Mouse (Mus musculus) neural tube, embryonic 15.5 days (tissue): ENCODE data around the gene Vsig8. TPM values are rescaled to one million over a fixed set of nuclear protein-coding genes. Genes with fewer than 3 reads are reported as not detected.

Experiments used
- ATAC-seq: fragments of 200-750 bp; cut with Nextera tagmentation; 2 replicates; pipeline ENCODE4 v1.8.0; 2017; ENCODE audit warnings: mild to moderate bottlenecking, moderate TSS enrichment, moderate library complexity; ENCODE audit not compliant: low FRiP score
- H3K27ac ChIP-seq: fragments of 300-500 bp; sonication (generic); replicated peaks from 2 replicates; pipeline ENCODE4 v1.5.1; 2015; ENCODE audit warnings: mild to moderate bottlenecking, inconsistent platforms
- H3K27me3 ChIP-seq: fragments of 300-500 bp; sonication (generic); replicated peaks from 2 replicates; pipeline ENCODE4 v1.6.1; 2015; ENCODE audit warnings: inconsistent platforms
- H3K36me3 ChIP-seq: fragments of 300-500 bp; sonication (generic); 2 replicates; pipeline ENCODE4 v1.6.1; 2015; ENCODE audit warnings: inconsistent platforms
- H3K4me1 ChIP-seq: fragments of 300-500 bp; sonication (generic); 2 replicates; pipeline ENCODE4 v1.6.1; 2015; ENCODE audit warnings: inconsistent platforms
- H3K4me2 ChIP-seq: fragments of 300-500 bp; sonication (generic); 2 replicates; pipeline ENCODE4 v1.6.1; 2015; ENCODE audit warnings: inconsistent platforms, mild to moderate bottlenecking, moderate library complexity
- H3K4me3 ChIP-seq: fragments of 300-500 bp; sonication (generic); replicated peaks from 2 replicates; pipeline ENCODE4 v1.5.1; 2015; ENCODE audit warnings: mild to moderate bottlenecking, inconsistent platforms
- H3K9ac ChIP-seq: fragments of 300-500 bp; sonication (generic); replicated peaks from 2 replicates; pipeline ENCODE4 v1.6.1; 2015; ENCODE audit warnings: mild to moderate bottlenecking, inconsistent platforms
- H3K9me3 ChIP-seq: fragments of 300-500 bp; sonication (generic); replicated peaks from 2 replicates; pipeline ENCODE4 v1.6.1; 2016; ENCODE audit warnings: inconsistent platforms
- WGBS: fragments of 180-500 bp; shearing (Covaris S2); methylation state at CpG from one replicate; pipeline ENCODE4 v1.1.7; 2015; ENCODE audit warnings: mixed read lengths; 5-methylcytosine and 5-hydroxymethylcytosine counted together
- polyA plus RNA-seq: library from polyadenylated mRNA; unstranded; fragments of >200 nt; fragmentation: Nextera tagmentation; extraction: Ambion mirVana; gene quantifications from 2 replicates; pipeline ENCODE4 v1.2.1, GENCODE M21; 2015

The Vsig8 gene
- polyA plus RNA-seq, 1 experiment from 2014 or later, result 1.4 TPM

- 77% methylated on average over 4 of the region's 4 CpGs for WGBS
- no peak for ATAC-seq
- Histone ChIP-seq H3K4me1 (peaks cover 26% of the 10 kb centered on the region), H3K27ac (no peak overlapping the region), H3K27me3 (no peaks in the 10 kb centered on the region), H3K9ac (no peak overlapping the region), H3K4me2 (no peak overlapping the region), H3K36me3 (no peaks in the 10 kb centered on the region), H3K4me3 (no peak overlapping the region), H3K9me3 (no peaks in the 10 kb centered on the region)
These were observed 37.7 kb upstream of the Vsig8 start for GRCm38 (mm10) chr1:172518013-172518412.

- no peak overlapping the region for H3K9ac ChIP-seq
- H3K9me3 ChIP-seq, result no peaks in the 10 kb centered on the region
- H3K4me3 ChIP-seq, result no peak overlapping the region
- WGBS, result 63% methylated on average over 6 of the region's 6 CpGs
- H3K27ac ChIP-seq, result no peak overlapping the region
- H3K27me3 ChIP-seq, result no peaks in the 10 kb centered on the region
- no peak overlapping the region for H3K4me2 ChIP-seq
- ATAC-seq, result no peak
- no peaks in the 10 kb centered on the region for H3K36me3 ChIP-seq
- peaks cover 18% of the 10 kb centered on the region for H3K4me1 ChIP-seq
These were observed 36.1 kb upstream of the Vsig8 start for GRCm38 (mm10) chr1:172519644-172520043.

DNA sequence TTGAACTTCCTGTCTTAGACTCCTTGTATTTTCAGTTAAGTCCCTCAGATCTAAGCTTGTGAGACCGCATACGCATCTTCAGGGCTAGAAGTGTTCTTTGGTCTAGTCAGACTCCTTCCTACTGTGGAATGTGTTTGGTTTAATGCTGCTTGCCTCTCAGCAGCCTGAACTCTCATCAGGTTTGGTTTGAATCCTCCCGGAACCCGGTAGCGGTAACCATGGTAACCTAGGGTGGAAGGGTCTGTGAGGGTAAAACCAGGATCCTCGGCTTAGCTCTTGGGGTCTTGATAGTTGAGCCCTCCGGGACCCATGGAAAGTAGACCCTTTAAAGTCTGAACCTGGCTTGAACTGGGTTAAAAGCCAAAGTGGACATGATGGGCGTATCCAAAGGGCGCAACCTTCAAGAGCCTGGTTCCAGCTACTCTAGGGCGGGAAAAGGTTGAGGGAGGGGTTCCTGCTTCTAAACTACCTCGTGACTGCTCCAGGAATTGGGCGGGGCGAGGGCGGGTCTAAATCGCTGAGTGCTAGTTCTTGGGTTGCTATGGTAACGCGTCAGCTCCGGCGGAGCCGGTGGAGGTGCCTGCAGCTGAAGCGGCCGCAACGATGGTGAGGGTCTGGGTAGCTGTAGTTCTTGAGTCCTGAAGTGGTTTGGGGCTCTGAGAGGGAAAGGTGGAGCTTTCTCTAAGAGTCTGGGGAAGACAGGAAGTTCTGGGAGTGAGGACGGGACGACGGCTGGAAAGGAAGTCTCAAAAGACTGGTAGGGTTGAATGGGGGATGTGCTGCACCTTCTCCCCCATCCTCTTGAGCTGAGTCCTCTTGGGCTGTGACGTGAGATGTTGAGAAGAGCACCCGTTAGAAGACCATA, 34.9 kb upstream of the Vsig8 start, which contains the start of gene Cfap45:
TSS of gene Cfap45 (plus strand) at position 226 of the 865 bp plus-strand sequence.
- ATAC-seq, result peak; percentile 93
- Histone ChIP-seq H3K9me3 (no peaks in the 10 kb centered on the region), H3K36me3 (no peaks in the 10 kb centered on the region), H3K27ac (peak within 1 kb of the TSS; percentile 47; the same call in 1 of the 2 replicates), H3K4me3 (peak within 1 kb of the TSS; percentile 43), H3K9ac (peak within 1 kb of the TSS; percentile 18; the same call in 1 of the 2 replicates), H3K4me1 (peaks cover 22% of the 10 kb centered on the region), H3K4me2 (peak within 1 kb of the TSS; percentile 78), H3K27me3 (no peaks in the 10 kb centered on the region)
- 5% methylated on average over 28 of the region's 28 CpGs for WGBS

DNA sequence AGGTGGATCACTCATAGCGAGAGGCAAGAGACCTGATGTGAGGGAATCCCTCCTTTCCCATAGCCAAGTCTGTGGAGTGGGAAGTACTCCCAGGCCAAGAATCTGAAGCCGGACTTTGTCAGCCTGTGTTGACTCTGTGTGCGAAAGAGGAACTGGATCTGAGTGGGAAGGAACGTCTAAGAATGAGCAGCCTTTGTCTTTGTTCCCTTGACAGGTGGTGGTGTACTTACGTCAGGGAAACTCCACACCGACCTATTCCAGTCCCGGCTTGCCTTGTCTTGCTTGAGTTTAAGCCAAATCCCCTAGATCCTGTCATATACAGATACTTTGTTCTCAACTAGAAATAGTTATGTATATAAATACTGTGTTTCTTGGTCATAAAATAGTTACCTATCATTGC, 33.2 kb upstream of the Vsig8 start:
- 70% methylated on average over 7 of the region's 7 CpGs for WGBS
- no peak overlapping the region for H3K4me3 ChIP-seq
- H3K4me1 ChIP-seq, result peaks cover 22% of the 10 kb centered on the region
- H3K9me3 ChIP-seq, result no peaks in the 10 kb centered on the region
- H3K9ac ChIP-seq, result no peak overlapping the region
- H3K36me3 ChIP-seq, result no peaks in the 10 kb centered on the region
- no peak overlapping the region for H3K27ac ChIP-seq
- no peaks in the 10 kb centered on the region for H3K27me3 ChIP-seq
- no peak for ATAC-seq
- no peak overlapping the region for H3K4me2 ChIP-seq

GRCm38 (mm10) chr1:172523699-172524101, 32.0 kb upstream of the Vsig8 start:
- no peak overlapping the region for H3K9ac ChIP-seq
- H3K27me3 ChIP-seq, result no peaks in the 10 kb centered on the region
- H3K4me2 ChIP-seq, result no peak overlapping the region
- H3K27ac ChIP-seq, result no peak overlapping the region
- peaks cover 22% of the 10 kb centered on the region for H3K4me1 ChIP-seq
- H3K4me3 ChIP-seq, result no peak overlapping the region
- no peaks in the 10 kb centered on the region for H3K36me3 ChIP-seq
- no peak for ATAC-seq
- WGBS, result 58% methylated on average over 12 of the region's 12 CpGs
- H3K9me3 ChIP-seq, result no peaks in the 10 kb centered on the region

DNA sequence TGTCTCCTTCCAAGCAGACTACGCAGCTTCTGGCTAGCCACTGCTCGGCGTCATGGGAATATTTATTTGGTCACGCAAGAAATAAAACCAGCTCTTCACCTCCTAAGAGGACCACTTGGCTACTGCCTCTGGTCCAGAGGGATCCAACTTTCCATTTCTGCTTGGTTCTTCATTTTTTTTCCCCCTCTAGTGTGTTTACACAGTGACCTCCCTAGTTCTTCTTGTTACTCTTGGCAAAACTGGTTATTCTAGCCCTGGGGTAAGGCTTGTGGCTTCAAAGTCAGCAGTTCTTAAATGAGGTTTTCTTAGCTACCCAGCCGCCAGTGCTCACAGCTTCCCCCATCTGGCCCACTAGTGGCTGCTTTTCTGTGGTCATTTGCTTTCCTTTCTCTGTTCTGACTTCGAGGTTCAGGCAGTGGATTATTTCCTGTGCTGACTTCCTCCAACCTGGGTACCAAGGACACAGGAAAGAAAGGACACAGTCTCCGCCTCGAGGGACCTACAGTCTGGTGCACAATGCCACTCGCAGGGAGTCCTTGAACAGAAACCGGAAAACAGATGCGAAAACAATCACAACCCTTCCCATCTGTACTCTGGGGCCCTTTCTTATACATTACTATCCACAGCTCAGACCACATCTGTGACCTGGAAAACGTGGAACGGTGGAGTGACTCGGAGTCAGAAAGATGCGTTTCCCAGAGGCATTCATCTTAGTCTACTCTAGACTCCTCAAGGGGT, 30.5 kb upstream of the Vsig8 start:
- H3K4me2 ChIP-seq, result peak overlapping the region; percentile 33
- H3K27me3 ChIP-seq, result no peaks in the 10 kb centered on the region
- peak overlapping the region; percentile 61 for H3K27ac ChIP-seq
- H3K9me3 ChIP-seq, result no peaks in the 10 kb centered on the region
- H3K4me3 ChIP-seq, result no peak overlapping the region
- no peaks in the 10 kb centered on the region for H3K36me3 ChIP-seq
- no peak for ATAC-seq
- 36% methylated on average over 15 of the region's 15 CpGs for WGBS
- peaks cover 24% of the 10 kb centered on the region for H3K4me1 ChIP-seq
- H3K9ac ChIP-seq, result no peak overlapping the region

GRCm38 (mm10) chr1:172525971-172526370, 29.8 kb upstream of the Vsig8 start:
- H3K4me3 ChIP-seq, result no peak overlapping the region
- no peaks in the 10 kb centered on the region for H3K9me3 ChIP-seq
- H3K4me1 ChIP-seq, result peaks cover 23% of the 10 kb centered on the region
- no peak overlapping the region for H3K27ac ChIP-seq
- H3K4me2 ChIP-seq, result no peak overlapping the region
- no peak overlapping the region for H3K9ac ChIP-seq
- no peak for ATAC-seq
- H3K27me3 ChIP-seq, result no peaks in the 10 kb centered on the region
- no peaks in the 10 kb centered on the region for H3K36me3 ChIP-seq
- WGBS, result 72% methylated on average over 7 of the region's 7 CpGs

GRCm38 (mm10) chr1:172526380-172527081, 29.2 kb upstream of the Vsig8 start:
- WGBS, result 74% methylated on average over 23 of the region's 23 CpGs
- Histone ChIP-seq H3K4me2 (no peak overlapping the region), H3K4me3 (no peak overlapping the region), H3K4me1 (peaks cover 23% of the 10 kb centered on the region), H3K36me3 (no peaks in the 10 kb centered on the region), H3K27me3 (no peaks in the 10 kb centered on the region), H3K9me3 (no peaks in the 10 kb centered on the region), H3K27ac (no peak overlapping the region), H3K9ac (no peak overlapping the region)
- ATAC-seq, result no peak

GRCm38 (mm10) chr1:172527431-172527830, 28.3 kb upstream of the Vsig8 start:
- WGBS, result 93% methylated on average over 10 of the region's 10 CpGs
- no peak overlapping the region for H3K4me2 ChIP-seq
- no peak overlapping the region for H3K9ac ChIP-seq
- no peak overlapping the region for H3K4me3 ChIP-seq
- no peak for ATAC-seq
- no peaks in the 10 kb centered on the region for H3K36me3 ChIP-seq
- H3K27ac ChIP-seq, result no peak overlapping the region
- H3K4me1 ChIP-seq, result peaks cover 29% of the 10 kb centered on the region
- H3K27me3 ChIP-seq, result no peaks in the 10 kb centered on the region
- no peaks in the 10 kb centered on the region for H3K9me3 ChIP-seq

- Histone ChIP-seq H3K9me3 (no peaks in the 10 kb centered on the region), H3K27ac (no peak overlapping the region), H3K27me3 (no peaks in the 10 kb centered on the region), H3K4me3 (no peak overlapping the region), H3K36me3 (no peaks in the 10 kb centered on the region), H3K4me2 (no peak overlapping the region), H3K9ac (no peak overlapping the region), H3K4me1 (peaks cover 34% of the 10 kb centered on the region)
- WGBS, result 4% methylated on average over 7 of the region's 7 CpGs
- ATAC-seq, result peak; percentile 61; the same call in 1 of the 2 replicates
These were observed 27.0 kb upstream of the Vsig8 start for GRCm38 (mm10) chr1:172528701-172529100.

GRCm38 (mm10) chr1:172530544-172531220, 25.1 kb upstream of the Vsig8 start:
- 20% methylated on average over 8 of the region's 8 CpGs for WGBS
- no peak for ATAC-seq
- no peaks in the 10 kb centered on the region for H3K36me3 ChIP-seq
- H3K9ac ChIP-seq, result no peak overlapping the region
- H3K27ac ChIP-seq, result no peak overlapping the region
- H3K4me1 ChIP-seq, result peaks cover 34% of the 10 kb centered on the region
- H3K27me3 ChIP-seq, result no peaks in the 10 kb centered on the region
- no peak overlapping the region for H3K4me2 ChIP-seq
- H3K9me3 ChIP-seq, result no peaks in the 10 kb centered on the region
- no peak overlapping the region for H3K4me3 ChIP-seq
